Mouse (Mus musculus): ENCODE measurements around the gene Incenp.

- TF ChIP-seq CTCF (IDR thresholded peaks at IDR 0.05; ENCODE audit: insufficient read depth, low read length): no peak
- TF ChIP-seq POLR2A (IDR thresholded peaks at IDR 0.05; ENCODE audit: borderline replicate concordance, extremely low read depth, low read depth, low read length): no peak
These were observed 37.2 kb upstream of the Incenp start for GRCm38 (mm10) chr19:9936579-9936978.
